Mouse (Mus musculus): ENCODE measurements around the gene Gsk3b.

The Gsk3b gene

DNA sequence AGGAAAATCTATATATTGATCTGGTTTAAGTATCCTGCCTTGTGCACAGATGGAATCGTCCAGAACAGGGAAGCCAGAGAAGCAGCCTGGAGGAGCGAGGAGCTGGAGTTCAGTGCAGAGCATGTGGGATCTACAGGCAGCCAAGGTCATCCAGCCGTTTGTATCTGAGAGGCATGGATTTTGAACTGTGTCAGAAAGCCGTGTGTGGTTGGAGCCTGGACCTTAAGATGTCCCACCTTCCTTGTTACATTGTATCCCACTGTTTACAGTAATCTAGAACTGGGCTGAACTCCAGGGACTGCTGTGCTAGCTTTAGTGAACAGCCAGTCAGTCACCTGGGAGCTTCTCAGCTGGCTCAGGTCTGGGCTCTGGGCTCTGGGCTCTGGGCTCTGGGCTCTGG is 197.7 kb downstream of the Gsk3b start:
- no peak for DNase-seq

DNA sequence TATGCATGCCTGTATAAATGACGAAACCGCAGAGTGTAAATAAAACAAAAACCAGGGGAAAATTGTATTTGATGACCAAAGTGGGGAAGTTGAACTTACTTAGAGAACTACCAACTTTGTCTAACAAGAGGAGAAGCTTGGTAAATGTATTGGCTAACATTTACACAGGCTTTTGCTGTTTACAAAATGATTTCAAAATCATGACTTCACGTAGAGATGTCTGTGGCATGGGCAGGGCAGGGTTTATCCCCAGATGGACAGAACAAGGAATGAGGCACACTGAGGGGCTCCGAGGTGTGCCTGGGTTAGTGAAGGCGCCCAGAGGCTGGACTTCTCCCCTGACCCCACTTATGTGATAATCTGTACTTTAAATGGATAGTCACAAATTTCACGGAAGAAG is 198.6 kb downstream of the Gsk3b start:
- no peak for DNase-seq

DNA sequence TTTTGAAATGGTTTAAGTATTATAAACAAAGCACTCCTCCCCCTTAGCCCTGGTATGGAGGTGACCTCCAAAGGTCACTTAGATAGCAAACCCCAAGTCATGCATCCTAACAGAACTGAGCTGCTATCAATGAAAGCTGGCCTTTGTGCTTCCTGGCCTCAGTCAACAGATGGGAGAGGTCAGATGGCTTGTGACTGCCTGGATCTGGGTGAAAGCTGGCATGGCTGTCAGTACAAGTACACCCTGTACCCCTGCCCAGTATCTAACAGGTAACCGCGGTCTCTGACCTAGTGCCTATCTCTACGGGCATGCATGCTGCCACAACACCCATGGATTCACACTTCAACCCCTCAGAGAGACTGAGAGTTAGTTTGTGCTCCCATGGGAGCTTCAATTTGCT is 199.0 kb downstream of the Gsk3b start:
- no peak for DNase-seq

DNA sequence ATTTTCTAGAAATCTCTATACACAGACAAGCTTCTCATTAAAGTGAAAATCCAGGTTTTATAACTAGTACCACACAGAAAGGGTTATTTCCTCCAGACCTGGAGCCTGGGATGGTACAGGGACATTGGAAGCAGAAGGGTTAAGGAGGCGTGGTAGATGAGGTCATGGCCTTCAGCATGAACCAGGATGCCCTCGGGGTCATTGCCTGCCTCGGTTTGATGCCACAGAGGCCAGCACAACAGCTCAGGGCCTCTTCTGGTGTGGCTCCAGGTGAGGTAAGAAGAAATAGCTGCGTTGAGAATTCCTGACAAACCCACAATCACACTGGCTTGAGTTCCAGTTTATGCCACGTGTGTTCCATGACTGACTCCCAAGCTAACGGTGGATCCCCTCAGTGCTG is 200.1 kb downstream of the Gsk3b start:
- no peak for DNase-seq

DNA sequence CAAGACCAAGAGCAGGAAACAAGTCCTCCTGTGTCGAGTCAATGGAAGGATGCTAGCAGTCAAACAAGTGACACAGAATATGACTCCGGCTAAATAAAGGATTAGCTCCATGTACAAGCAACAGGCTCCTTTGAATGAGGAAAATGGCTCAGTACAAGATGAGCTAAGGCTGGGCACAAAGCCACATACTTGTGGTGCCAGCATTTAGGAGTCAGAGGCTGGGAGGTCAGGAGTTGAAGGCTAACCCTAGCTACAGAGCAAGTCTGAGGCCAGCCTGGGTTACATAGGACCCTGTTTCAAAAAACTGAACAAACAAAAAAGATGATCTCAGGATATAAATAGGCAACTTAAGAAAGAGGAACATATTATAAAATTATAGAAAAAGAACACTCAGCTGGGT is 201.3 kb downstream of the Gsk3b start:
- no peak for DNase-seq

DNA sequence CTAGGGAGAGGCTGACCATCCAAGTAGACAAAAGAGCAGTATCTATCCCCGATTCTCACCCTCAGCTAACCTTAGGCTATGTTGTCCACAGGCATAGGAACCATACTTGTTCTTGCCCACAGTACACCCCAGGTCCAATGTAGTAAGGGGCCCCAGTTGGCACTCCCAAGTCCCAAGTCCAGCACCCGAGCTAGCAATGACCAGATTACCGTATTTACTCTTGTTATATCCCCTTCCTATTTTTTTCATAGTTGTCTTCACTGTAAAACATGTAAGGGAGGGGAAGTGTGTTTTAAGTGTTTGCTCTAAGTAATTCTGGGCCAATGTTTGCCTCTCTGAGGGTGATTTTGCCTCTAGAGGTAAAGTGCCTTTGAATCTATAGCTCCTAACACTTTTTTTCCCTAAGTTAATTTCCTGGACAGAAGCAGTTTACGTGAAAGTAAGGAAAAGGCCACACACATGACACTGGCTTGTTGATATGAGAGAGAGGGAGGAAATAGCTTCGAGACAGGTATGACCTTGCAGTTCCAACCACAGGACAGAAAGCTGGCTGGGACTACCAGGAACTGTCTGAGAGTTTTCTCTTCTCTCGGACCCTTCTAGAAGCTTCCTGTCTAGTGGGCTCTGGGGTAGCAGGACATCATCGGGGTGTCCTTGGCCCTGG is 206.0 kb downstream of the Gsk3b start, which contains the start of gene Nr1i2:
Gene Nr1i2 (minus strand): TSS at position 140 of the 664 bp plus-strand sequence.
- no peak for DNase-seq

DNA sequence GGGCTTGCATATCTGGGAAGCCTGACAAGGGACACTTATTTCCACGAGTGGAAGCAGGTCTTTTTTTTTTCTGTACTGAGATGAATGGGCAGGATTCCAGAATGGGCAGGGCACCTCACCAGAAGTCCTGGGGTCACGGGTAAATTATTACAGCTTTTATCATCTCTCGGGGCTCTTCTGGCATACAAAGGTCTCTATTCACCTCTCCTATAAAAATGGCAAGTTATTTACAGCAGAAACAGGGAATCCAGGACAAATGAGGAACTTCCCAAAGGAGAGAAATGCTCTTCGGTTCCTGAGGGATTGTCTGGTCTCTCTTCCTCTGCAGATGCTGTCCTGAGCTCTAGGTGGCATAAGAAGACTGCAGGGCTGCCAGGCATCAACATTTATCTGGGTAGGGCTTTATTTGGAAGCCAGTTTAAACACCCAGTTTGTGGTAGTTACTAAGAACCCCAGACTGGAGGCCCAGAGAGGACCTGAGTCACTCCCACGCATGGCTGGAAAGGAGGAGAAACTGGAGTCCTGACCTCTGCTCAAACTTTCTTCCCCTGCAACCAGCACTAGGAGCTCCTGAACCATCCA is 206.6 kb downstream of the Gsk3b start:
- no peak for DNase-seq

Data from lung, postnatal 10 days (tissue).